Mouse (Mus musculus) ES-Bruce4 (cell line): Measurements from ENCODE around the gene Denr. TPM values are rescaled to one million over a fixed set of nuclear protein-coding genes. Genes with fewer than 3 reads are reported as not detected.

Experiments used
- H3K27ac ChIP-seq: 2 replicates; pipeline ENCODE4 v1.5.1; 2012; ENCODE audit warnings: low read length, inconsistent platforms; ENCODE audit not compliant: insufficient read depth
- H3K27me3 ChIP-seq: 2 replicates; pipeline ENCODE4 v1.6.1; 2012; ENCODE audit warnings: mild to moderate bottlenecking, low read length, inconsistent platforms; ENCODE audit not compliant: control insufficient read depth, poor library complexity, insufficient read depth, severe bottlenecking
- H3K36me3 ChIP-seq: 2 replicates; pipeline ENCODE4 v1.6.1; 2012; ENCODE audit warnings: inconsistent platforms, mild to moderate bottlenecking, low read length, moderate library complexity; ENCODE audit not compliant: control insufficient read depth, poor library complexity, insufficient read depth, severe bottlenecking
- H3K4me1 ChIP-seq: one replicate; pipeline ENCODE4 v1.8.1; 2011; ENCODE audit warnings: low read length; ENCODE audit not compliant: control insufficient read depth, insufficient read depth
- H3K4me3 ChIP-seq: 2 replicates; pipeline ENCODE4 v1.5.1; 2011; ENCODE audit warnings: low read depth, mild to moderate bottlenecking, low read length
- H3K9ac ChIP-seq: 2 replicates; pipeline ENCODE4 v1.6.1; 2012; ENCODE audit warnings: low read depth, mild to moderate bottlenecking, inconsistent platforms; ENCODE audit not compliant: poor library complexity, severe bottlenecking
- H3K9me3 ChIP-seq: replicated peaks from 2 replicates; pipeline ENCODE4 v1.6.1; 2012; ENCODE audit warnings: mild to moderate bottlenecking, low read length, inconsistent platforms; ENCODE audit not compliant: control insufficient read depth, poor library complexity, insufficient read depth, severe bottlenecking
- CTCF ChIP-seq: IDR thresholded peaks from one replicate; pipeline ENCODE4 v1.8.1; 2011; ENCODE audit warnings: low read depth, low read length
- EP300 ChIP-seq: IDR thresholded peaks from 2 replicates; pipeline ENCODE4 v1.6.1; 2011; ENCODE audit warnings: low read depth, low read length; ENCODE audit not compliant: insufficient read depth
- POLR2A ChIP-seq: IDR thresholded peaks from one replicate; pipeline ENCODE4 v1.8.1; 2011; ENCODE audit warnings: low read length; ENCODE audit not compliant: insufficient read depth
- polyA plus RNA-seq: library from polyadenylated mRNA; stranded (reverse); fragments of >200 nt; gene quantifications from 2 replicates; pipeline ENCODE4 v1.2.4, GENCODE M21; 2011; ENCODE audit warnings: low read depth; ENCODE audit not compliant: missing spikeins, insufficient read depth, insufficient read length

Denr gene
- polyA plus RNA-seq, 1 experiment: 159 TPM

DNA sequence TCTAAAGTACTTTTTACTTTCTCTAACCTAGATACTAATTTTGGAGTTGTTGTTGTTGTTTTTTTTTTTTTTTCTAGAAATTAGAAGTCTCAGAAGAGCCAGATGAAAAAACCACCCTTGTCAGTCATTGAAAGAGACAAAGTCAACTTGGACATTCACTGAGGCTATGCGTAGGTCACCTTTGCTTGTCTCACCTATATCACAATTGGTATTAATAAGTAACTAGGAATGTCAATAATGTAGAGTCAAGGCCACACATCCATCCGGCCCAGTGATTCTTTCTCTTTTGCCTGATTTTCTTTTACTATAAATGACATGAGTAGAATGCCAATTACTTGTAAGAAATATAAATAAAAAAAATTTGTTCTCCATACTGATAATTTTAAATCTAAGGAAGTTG is 59.8 kb downstream of the Denr start:
- no peak overlapping the region for H3K4me3 ChIP-seq
- H3K27me3 ChIP-seq: no peaks in the 10 kb centered on the region
- no peak overlapping the region for H3K9ac ChIP-seq
- no peaks in the 10 kb centered on the region for H3K4me1 ChIP-seq
- H3K36me3 ChIP-seq: no peaks in the 10 kb centered on the region
- no peaks in the 10 kb centered on the region for H3K9me3 ChIP-seq
- no peak overlapping the region for H3K27ac ChIP-seq
- TF ChIP-seq POLR2A: no peak
- TF ChIP-seq EP300: no peak
- TF ChIP-seq CTCF: no peak

DNA sequence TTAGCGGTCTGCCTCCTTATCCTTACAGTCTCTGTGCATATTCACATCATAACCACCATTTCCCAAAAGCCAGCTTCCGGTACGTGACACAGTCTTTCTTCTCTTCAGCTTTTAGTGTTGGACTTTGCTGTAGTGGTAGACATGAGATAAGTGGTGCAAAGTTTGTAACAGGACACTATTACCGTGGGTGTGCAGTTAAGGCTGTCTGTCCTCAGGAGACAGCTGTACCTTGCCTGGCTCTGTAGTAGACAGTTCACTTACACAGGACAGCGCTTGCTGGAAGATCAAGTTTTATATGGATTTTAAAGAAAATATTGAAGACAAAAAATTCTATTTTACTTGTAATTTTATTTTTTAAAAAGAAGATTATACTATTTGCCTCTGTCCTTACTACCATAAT is 61.5 kb downstream of the Denr start:
- H3K36me3 ChIP-seq: no peaks in the 10 kb centered on the region
- H3K9ac ChIP-seq: no peak overlapping the region
- no peak overlapping the region for H3K4me3 ChIP-seq
- H3K4me1 ChIP-seq: no peaks in the 10 kb centered on the region
- H3K9me3 ChIP-seq: no peaks in the 10 kb centered on the region
- TF ChIP-seq CTCF: no peak
- no peaks in the 10 kb centered on the region for H3K27me3 ChIP-seq
- no peak overlapping the region for H3K27ac ChIP-seq

DNA sequence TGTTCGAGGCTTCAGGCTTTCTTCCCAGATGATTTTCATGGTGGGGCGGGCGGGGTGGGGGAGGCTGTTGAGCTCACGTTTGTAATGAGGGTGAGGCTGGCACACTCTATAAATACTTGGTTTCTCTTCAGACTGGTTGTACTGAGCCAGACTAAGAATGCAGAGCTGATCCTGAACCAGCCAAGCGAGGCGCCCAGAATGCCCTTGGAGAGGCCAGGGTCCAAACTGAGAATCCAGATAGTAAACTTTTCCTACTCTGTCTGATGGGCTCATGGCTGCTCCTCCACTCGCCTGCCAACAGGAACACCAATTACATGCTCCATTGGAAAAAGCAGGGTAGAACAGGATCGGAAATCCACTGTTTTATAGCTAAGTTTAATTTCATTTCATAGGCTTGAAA is 62.2 kb downstream of the Denr start:
- H3K27me3 ChIP-seq: no peaks in the 10 kb centered on the region
- TF ChIP-seq POLR2A: no peak
- TF ChIP-seq CTCF: no peak
- TF ChIP-seq EP300: no peak

DNA sequence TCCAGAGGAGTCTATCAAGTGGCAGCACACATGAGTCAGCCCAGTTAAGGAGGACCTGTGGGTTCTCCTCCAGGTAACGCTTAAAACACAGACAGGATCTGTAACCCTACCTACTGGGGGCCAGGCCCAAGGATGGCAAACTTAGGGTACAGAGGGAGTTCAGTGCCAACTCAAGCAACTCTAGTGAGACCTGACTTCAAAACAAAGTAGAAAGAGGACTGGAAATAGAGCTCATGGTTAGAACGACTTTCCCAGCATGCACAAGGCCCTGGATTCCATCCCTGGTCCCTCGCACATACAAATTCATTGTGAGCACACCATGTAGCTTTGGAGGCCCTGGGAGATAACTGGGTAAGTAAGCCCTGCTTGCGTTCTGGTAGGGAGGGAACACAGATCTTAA is 63.6 kb downstream of the Denr start:
- no peaks in the 10 kb centered on the region for H3K4me1 ChIP-seq
- H3K36me3 ChIP-seq: no peaks in the 10 kb centered on the region
- no peaks in the 10 kb centered on the region for H3K27me3 ChIP-seq
- no peaks in the 10 kb centered on the region for H3K9me3 ChIP-seq
- no peak overlapping the region for H3K9ac ChIP-seq
- no peak overlapping the region for H3K27ac ChIP-seq
- TF ChIP-seq EP300: no peak
- TF ChIP-seq CTCF: no peak
- no peak for TF ChIP-seq POLR2A
- H3K4me3 ChIP-seq: no peak overlapping the region

More for the DNA sequence above, 62.2 kb downstream of the Denr start:
- no peak overlapping the region for H3K27ac ChIP-seq
- no peaks in the 10 kb centered on the region for H3K4me1 ChIP-seq
- H3K9me3 ChIP-seq: no peaks in the 10 kb centered on the region
- no peak overlapping the region for H3K9ac ChIP-seq
- H3K36me3 ChIP-seq: no peaks in the 10 kb centered on the region
- H3K4me3 ChIP-seq: no peak overlapping the region

DNA sequence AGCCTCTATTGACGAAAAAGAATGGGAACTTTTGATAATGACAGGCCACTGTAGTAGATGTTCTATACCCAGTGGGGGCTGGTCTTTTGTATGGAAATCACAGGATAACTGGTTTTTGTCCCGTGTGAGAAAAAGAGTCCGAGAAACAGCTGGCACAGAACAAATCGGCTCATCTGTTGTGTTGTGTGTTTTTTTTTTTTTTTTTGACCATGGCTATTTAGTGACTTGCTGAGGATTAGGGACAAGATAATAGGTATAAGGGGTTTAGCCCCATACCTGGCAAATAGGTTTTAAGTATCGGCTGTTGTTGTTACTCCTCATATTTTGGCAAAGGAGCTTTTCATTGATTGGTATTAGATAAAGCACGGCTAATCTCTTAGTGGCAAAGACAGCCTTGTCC is 65.5 kb downstream of the Denr start:
- H3K27me3 ChIP-seq: no peaks in the 10 kb centered on the region
- H3K9me3 ChIP-seq: no peaks in the 10 kb centered on the region
- no peak overlapping the region for H3K9ac ChIP-seq
- no peak overlapping the region for H3K4me3 ChIP-seq
- TF ChIP-seq CTCF: no peak
- TF ChIP-seq POLR2A: no peak
- TF ChIP-seq EP300: no peak
- no peaks in the 10 kb centered on the region for H3K4me1 ChIP-seq
- no peaks in the 10 kb centered on the region for H3K36me3 ChIP-seq
- no peak overlapping the region for H3K27ac ChIP-seq

DNA sequence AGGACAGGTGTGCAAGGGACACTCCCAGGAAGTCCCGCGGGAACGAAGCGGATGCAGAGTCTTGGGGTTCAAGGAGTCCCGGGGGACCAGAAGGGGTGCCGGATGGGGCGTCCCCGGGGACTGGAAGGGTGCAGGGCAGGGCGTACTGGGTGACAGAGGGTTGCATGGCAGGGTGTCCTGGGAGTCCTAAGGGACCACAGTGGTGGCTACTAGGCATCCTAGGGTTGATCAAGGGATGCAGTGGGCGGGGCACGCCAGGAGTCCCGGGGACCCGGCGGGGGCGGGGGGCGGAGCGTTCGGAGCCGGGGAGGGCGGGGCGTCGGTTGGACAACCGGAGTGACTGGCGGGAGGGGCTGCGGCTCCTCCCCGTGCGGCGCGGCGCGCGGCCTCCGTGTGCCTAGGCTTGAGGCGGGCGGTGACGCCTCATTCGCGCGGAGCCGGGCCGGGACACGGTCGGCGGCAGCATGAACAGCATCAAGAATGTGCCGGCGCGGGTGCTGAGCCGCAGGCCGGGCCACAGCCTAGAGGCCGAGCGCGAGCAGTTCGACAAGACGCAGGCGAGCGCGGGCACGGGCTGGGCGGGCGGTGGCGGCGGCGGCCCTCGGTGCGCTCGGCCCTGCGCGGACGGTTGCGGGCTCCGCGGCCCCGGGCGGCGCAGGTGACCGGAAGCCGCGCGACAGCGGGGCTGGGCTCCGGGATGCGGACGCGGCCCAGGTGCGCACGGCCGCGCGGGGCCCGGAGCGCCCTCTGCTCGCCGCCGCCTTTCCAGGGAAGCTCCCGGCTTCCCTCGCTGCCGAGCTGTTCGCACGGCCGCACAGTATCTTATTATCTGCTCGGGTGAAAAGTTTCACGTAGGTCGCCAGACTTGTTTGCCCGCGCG is 66.6 kb downstream of the Denr start, which contains the start of gene Hip1r:
Gene Hip1r (plus strand): TSS at position 330 of the 880 bp plus-strand sequence.
- no peaks in the 10 kb centered on the region for H3K9me3 ChIP-seq
- H3K9ac ChIP-seq: peak within 1 kb of the TSS; percentile 84
- H3K4me1 ChIP-seq: no peaks in the 10 kb centered on the region
- no peak within 1 kb of the TSS for H3K27ac ChIP-seq
- TF ChIP-seq EP300: no peak
- TF ChIP-seq POLR2A: peak; percentile 12
- TF ChIP-seq CTCF: no peak
- H3K27me3 ChIP-seq: no peaks in the 10 kb centered on the region
- peak within 1 kb of the TSS; percentile 85 for H3K4me3 ChIP-seq
- H3K36me3 ChIP-seq: no peaks in the 10 kb centered on the region
